Mouse (Mus musculus) lung, postnatal 0 days (tissue): ENCODE data around the gene Gm12185.
"Not testable (repeated sequence)": the region's sequence is repeated elsewhere in the genome, so short reads cannot be mapped to it uniquely, and the experiment has no call there.

Experiments
- CTCF ChIP-seq: IDR thresholded peaks from 2 replicates; pipeline ENCODE4 v1.5.1; 2016; ENCODE audit warnings: antibody characterized with exemption, mild to moderate bottlenecking
- EP300 ChIP-seq: IDR thresholded peaks from 2 replicates; pipeline ENCODE4 v1.6.1; 2016; ENCODE audit warnings: antibody characterized with exemption, mild to moderate bottlenecking, control low read depth

DNA sequence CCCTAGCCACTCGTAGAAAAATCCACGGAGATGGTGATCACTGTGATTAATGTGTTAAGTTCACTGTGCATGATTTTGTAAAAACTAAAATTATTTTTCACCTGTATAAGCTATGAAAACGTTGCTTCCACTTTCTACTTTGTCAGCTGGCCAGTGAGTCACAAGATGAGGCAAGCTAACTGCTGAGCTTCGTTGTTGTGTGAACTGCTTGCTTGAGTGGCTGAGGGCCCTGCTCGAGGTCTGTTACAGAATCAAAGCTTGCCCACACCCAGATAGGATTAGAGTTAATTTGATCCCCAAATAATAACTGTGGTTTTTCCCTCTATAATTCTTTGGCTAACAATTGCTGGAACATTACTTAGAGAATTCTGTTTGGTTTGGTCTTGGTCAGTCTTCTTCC is 12.0 kb downstream of the Gm12185 start:
- not testable (repeated sequence) for TF ChIP-seq EP300, CTCF
